Mouse (Mus musculus): ENCODE measurements around the gene Pcbp4. TPM values are rescaled to one million over a fixed set of nuclear protein-coding genes. Genes with fewer than 3 reads are reported as not detected.

The Pcbp4 gene
- polyA plus RNA-seq, 1 experiment from 2014 or later = 248 TPM

- 2% methylated on average over 23 of the region's 23 CpGs for WGBS
- peaks cover 68% of the 10 kb centered on the region for H3K4me1 ChIP-seq (replicated peaks)
- no peaks in the 10 kb centered on the region for H3K36me3 ChIP-seq
- peak overlapping the region; percentile 73 for H3K4me2 ChIP-seq
- peak overlapping the region; percentile 52 for H3K4me3 ChIP-seq
- peak overlapping the region; percentile 75 for H3K9ac ChIP-seq
- no peaks in the 10 kb centered on the region for H3K9me3 ChIP-seq
- peak; percentile 46; the same call in 1 of the 2 replicates for ATAC-seq (ENCODE audit: low FRiP score)
- 0 out of 2 replicates have a peak, but pooled peaks cover 3% of the 10 kb centered on the region for H3K27me3 ChIP-seq
- H3K27ac ChIP-seq = peak overlapping the region; percentile 78
Measured at GRCm38 (mm10) chr9:106448498-106449031, 4.5 kb upstream of the Pcbp4 start.

DNA sequence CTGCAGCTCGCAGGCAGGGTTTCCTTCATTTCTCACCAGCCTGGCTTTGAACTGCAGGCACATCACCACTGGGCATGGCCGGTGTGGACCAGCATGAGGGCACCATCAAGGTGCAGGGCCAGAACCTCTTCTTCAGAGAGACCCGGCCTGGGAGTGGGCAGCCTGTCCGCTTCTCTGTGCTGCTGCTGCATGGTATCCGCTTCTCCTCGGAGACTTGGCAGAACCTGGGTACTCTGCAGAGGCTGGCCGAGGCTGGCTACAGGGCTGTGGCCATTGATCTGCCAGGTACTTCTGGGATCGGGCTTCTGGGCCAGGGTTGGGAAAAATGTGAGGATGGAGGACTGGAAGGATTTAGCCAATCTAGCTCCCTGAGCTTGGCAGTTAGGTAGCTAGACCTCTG is 3.1 kb upstream of the Pcbp4 start:
- H3K36me3 ChIP-seq = no peaks in the 10 kb centered on the region
- H3K4me3 ChIP-seq = no peak overlapping the region
- H3K9ac ChIP-seq = no peak overlapping the region
- H3K27ac ChIP-seq = no peak overlapping the region
- 93% methylated on average over 8 of the region's 8 CpGs for WGBS
- no peak overlapping the region for H3K4me2 ChIP-seq
- no peak for ATAC-seq (ENCODE audit: low FRiP score)
- peaks cover 75% of the 10 kb centered on the region for H3K4me1 ChIP-seq (replicated peaks)
- H3K27me3 ChIP-seq = 0 out of 2 replicates have a peak, but pooled peaks cover 3% of the 10 kb centered on the region
- H3K9me3 ChIP-seq = no peaks in the 10 kb centered on the region

GRCm38 (mm10) chr9:106450661-106451060 is 2.4 kb upstream of the Pcbp4 start:
- no peak overlapping the region; the same call in 1 of the 2 replicates for H3K4me2 ChIP-seq
- no peak for ATAC-seq (ENCODE audit: low FRiP score)
- no peak overlapping the region for H3K27ac ChIP-seq
- H3K27me3 ChIP-seq = 0 out of 2 replicates have a peak, but pooled peaks cover 3% of the 10 kb centered on the region
- H3K4me3 ChIP-seq = no peak overlapping the region
- H3K36me3 ChIP-seq = no peaks in the 10 kb centered on the region
- WGBS = 34% methylated on average over 9 of the region's 9 CpGs
- peaks cover 77% of the 10 kb centered on the region for H3K4me1 ChIP-seq (replicated peaks)
- no peaks in the 10 kb centered on the region for H3K9me3 ChIP-seq
- H3K9ac ChIP-seq = no peak overlapping the region

DNA sequence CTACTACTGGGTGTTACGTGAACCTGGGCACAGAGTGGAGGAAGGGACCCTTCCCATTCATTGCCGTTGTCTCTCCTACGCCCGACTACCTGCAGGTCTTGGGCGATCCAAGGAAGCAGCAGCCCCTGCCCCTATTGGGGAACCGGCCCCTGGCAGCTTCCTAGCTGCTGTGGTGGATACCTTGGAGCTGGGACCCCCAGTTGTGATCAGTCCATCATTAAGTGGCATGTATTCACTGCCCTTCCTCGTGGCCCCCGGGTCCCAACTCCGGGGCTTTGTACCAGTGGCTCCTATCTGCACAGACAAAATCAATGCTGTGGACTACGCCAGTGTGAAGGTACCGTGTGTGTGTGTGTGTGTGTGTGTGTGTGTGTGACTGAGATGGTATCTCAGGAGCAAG is 1.8 kb upstream of the Pcbp4 start:
- Histone ChIP-seq H3K27me3 (0 out of 2 replicates have a peak, but pooled peaks cover 3% of the 10 kb centered on the region), H3K27ac (no peak overlapping the region), H3K9ac (no peak overlapping the region), H3K4me3 (no peak overlapping the region), H3K4me2 (no peak overlapping the region), H3K4me1 (replicated peaks) (peaks cover 77% of the 10 kb centered on the region), H3K9me3 (no peaks in the 10 kb centered on the region), H3K36me3 (no peaks in the 10 kb centered on the region)
- ATAC-seq (ENCODE audit: low FRiP score) = no peak
- 74% methylated on average over 11 of the region's 11 CpGs for WGBS

DNA sequence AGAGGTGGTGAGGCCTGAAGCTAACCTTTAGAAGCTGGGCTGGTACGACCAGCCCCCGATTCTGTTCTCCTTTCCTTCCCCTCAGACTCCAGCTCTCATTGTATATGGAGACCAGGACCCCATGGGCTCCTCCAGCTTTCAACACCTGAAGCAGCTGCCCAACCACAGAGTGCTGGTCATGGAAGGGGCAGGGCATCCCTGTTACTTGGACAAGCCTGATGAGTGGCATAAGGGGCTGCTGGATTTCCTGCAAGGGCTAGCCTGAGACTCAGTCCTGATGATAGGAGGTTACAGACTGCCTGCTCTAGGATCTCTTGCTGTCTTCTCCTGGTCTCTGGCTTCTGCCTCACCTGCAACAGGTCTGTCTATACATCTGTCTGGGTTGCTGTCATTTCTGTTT is 1.2 kb upstream of the Pcbp4 start:
- Histone ChIP-seq H3K27ac (no peak overlapping the region), H3K4me1 (replicated peaks) (peaks cover 77% of the 10 kb centered on the region), H3K4me3 (no peak overlapping the region), H3K4me2 (no peak overlapping the region), H3K27me3 (0 out of 2 replicates have a peak, but pooled peaks cover 3% of the 10 kb centered on the region), H3K9me3 (no peaks in the 10 kb centered on the region), H3K36me3 (0 out of 2 replicates have a peak, but pooled peaks cover 2% of the 10 kb centered on the region), H3K9ac (no peak overlapping the region; the same call in 1 of the 2 replicates)
- 60% methylated on average over 2 of the region's 2 CpGs for WGBS
- ATAC-seq (ENCODE audit: low FRiP score) = no peak

DNA sequence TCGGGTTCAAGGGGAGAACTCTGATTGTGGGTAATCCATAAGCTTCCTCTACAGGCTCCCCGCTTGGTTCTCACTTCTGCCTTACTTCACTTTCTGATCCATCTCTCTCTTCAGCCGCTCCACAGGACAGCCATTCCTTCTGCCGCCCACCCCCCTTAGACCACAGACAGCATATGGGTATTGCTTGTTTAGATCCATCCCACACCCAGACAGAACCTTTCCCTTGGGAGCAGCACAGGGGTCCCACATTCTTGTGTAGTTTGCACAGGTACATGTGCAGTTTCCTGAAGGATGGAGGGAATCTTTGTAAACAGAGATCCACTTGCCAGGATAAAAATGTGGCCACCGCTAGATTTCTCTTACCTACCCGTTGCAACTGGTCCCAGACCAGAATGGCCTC is 740 bp upstream of the Pcbp4 start:
- H3K36me3 ChIP-seq = 0 out of 2 replicates have a peak, but pooled peaks cover 3% of the 10 kb centered on the region
- ATAC-seq (ENCODE audit: low FRiP score) = no peak
- H3K4me2 ChIP-seq = peak overlapping the region; percentile 100
- WGBS = 24% methylated on average over 6 of the region's 6 CpGs
- H3K27ac ChIP-seq = peak overlapping the region; percentile 97
- no peaks in the 10 kb centered on the region for H3K9me3 ChIP-seq
- peak overlapping the region; percentile 79 for H3K4me3 ChIP-seq
- peak overlapping the region; percentile 94 for H3K9ac ChIP-seq
- 0 out of 2 replicates have a peak, but pooled peaks cover 3% of the 10 kb centered on the region for H3K27me3 ChIP-seq
- peaks cover 79% of the 10 kb centered on the region for H3K4me1 ChIP-seq (replicated peaks)

DNA sequence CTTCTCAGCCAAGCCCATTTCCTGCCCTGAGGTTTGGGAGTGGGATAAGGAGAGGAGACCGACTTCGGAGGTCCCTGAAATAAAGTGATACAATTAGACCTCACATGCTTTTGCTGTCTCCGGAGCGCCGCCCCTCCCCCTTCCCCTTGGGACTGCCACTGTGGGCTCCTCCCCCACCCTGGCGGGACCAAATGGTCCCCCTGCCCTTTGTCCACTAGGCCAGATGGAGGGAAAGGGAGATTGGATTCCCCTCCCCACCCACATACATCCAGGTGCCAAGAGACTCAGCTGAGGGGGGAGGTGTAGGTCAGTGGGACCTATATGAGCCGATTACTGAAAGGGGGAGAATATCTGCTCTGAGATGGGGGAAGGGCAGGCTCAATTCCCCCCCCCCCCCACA is 270 bp upstream of the Pcbp4 start:
- peak overlapping the region; percentile 79 for H3K4me3 ChIP-seq
- peak overlapping the region; percentile 100 for H3K4me2 ChIP-seq
- peak overlapping the region; percentile 94 for H3K9ac ChIP-seq
- 0 out of 2 replicates have a peak, but pooled peaks cover 4% of the 10 kb centered on the region for H3K36me3 ChIP-seq
- no peaks in the 10 kb centered on the region for H3K9me3 ChIP-seq
- peaks cover 80% of the 10 kb centered on the region for H3K4me1 ChIP-seq (replicated peaks)
- no peak for ATAC-seq (ENCODE audit: low FRiP score)
- 0 out of 2 replicates have a peak, but pooled peaks cover 3% of the 10 kb centered on the region for H3K27me3 ChIP-seq
- 6% methylated on average over 7 of the region's 7 CpGs for WGBS
- peak overlapping the region; percentile 97 for H3K27ac ChIP-seq

DNA sequence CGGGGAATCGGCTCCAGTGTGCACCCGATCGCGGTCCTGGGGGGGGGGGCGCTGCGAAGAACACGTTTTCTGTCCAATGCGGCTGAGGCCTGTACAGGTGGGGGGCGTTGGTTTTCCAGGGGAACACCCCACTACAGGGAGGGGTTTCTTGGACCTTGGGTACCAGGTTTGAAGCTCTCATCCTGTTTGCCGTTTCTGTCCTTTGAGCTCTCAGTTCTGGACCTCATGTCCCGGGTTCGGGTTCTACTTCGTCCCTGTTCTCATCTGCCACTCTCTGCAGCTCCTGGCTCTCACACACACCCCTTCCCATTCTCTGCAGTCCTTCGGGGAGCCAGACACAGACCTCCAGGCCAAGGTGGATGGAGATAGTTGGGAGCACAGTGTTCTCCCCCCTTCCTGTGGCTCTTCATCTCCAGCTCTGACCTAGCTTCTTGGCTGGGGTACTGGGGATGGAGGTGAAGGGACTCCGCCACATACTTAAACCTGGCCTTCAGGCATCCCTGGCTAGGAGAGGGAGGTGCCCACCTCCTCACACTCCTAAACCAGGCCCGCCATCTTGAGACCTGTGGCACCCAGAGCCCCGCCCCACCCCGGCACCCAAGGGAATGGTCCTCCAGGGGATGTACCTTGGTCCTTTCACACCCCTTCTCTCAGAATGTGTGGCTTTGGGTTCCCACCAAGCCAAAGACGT is 1.1 kb downstream of the Pcbp4 start:
- peak overlapping the region; percentile 79 for H3K4me3 ChIP-seq
- WGBS = under 1% methylated on average over 15 of the region's 20 CpGs
- ATAC-seq (ENCODE audit: low FRiP score) = peak; percentile 15
- H3K36me3 ChIP-seq = 0 out of 2 replicates have a peak, but pooled peaks cover 8% of the 10 kb centered on the region
- H3K4me2 ChIP-seq = peak overlapping the region; percentile 100
- 0 out of 2 replicates have a peak, but pooled peaks cover 3% of the 10 kb centered on the region for H3K27me3 ChIP-seq
- peak overlapping the region; percentile 94 for H3K9ac ChIP-seq
- H3K4me1 ChIP-seq (replicated peaks) = peaks cover 80% of the 10 kb centered on the region
- peak overlapping the region; percentile 97 for H3K27ac ChIP-seq
- H3K9me3 ChIP-seq = no peaks in the 10 kb centered on the region

DNA sequence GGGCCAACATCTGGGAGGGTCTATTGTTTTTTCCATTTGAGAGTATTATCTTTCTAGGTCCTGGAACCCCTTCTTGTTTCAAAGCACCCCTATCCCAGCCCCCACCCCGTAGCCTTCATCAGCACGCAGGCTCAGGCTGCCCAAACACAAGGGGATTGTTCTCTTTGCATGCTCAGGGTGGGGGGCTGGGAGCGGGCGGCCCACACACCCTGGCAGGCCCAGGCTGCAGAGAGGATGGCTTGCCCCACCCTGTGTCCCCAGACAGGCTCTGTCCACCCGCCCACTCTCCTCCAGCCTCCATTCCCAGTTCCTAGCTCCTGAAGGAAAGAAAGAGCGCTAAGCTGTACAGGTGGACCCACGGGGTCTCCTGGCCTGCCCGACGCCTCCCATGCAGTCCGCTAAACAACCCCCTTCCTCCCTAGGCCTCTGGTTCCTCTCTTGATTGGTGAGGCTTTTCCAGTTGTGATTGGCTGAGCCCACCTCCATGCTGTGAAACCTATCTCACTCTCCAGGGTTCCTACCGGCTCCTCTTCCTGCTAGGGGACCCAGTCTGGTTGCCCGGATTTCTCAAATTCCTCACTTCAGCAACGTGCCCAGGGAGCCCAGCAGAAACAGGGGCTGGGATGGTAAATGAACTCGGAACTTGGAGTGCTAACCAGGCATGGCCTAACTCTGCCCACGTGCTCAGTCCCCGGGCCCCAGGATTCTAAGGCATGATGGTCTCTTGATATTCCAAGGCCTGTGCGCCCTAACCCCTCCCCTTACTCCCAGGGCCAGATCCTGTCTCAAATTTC is 2.0 kb downstream of the Pcbp4 start:
- peak overlapping the region; percentile 97 for H3K27ac ChIP-seq

DNA sequence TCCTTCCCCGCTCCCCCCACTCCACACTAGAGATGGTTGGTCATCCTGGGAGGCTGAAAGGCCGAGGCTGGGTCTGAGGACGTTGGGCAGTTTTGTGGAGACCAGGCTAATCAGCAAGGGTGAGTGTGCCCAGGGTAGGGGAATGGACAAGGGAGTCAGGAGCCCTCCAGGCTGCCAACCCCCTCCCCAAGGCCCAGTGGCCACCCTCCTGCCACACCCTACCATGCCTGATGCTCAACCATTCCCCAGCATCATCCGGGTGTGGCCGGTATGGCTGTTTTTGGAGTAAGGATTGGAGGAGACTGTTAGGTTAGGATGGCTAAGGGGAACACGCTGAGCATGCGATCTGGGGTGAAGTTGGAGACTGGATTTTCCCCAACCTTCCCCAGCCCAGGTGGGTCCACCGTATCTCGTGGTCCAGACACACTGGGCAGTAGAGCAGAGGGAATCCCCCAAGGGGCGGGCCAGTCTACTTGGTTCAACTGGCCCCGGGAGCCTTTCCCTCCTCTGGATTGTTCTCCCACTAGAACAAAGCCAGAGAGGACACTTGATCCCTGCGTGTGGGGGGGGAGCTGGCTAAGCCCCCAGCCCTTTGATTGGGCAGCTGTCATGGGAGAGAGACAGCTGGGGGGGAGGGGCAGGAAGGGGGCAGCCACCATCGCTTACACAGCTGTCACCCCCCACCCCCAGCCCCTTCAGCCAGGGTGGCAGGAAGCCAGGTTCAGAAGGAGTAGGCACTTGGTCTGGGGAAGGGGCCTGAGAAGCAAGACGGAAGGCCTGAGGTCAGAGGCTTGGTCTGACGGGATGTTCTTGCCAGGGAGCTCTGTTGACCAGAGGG is 3.5 kb downstream of the Pcbp4 start:
- Histone ChIP-seq H3K9ac (peak overlapping the region; percentile 94), H3K27me3 (no peaks in the 10 kb centered on the region), H3K36me3 (peaks cover 26% of the 10 kb centered on the region), H3K27ac (peak overlapping the region; percentile 97), H3K4me3 (peak overlapping the region; percentile 79), H3K9me3 (no peaks in the 10 kb centered on the region), H3K4me2 (peak overlapping the region; percentile 100), H3K4me1 (replicated peaks) (peaks cover 78% of the 10 kb centered on the region)
- 20% methylated on average over 15 of the region's 15 CpGs for WGBS
- ATAC-seq (ENCODE audit: low FRiP score) = no peak

More for the DNA sequence above, 2.0 kb downstream of the Pcbp4 start:
- peaks cover 12% of the 10 kb centered on the region; the same call in 1 of the 2 replicates for H3K36me3 ChIP-seq
- peaks cover 84% of the 10 kb centered on the region for H3K4me1 ChIP-seq (replicated peaks)
- no peaks in the 10 kb centered on the region for H3K9me3 ChIP-seq
- H3K9ac ChIP-seq = peak overlapping the region; percentile 94
- peak overlapping the region; percentile 79 for H3K4me3 ChIP-seq
- H3K27me3 ChIP-seq = 0 out of 2 replicates have a peak, but pooled peaks cover 3% of the 10 kb centered on the region
- peak; percentile 26 for ATAC-seq (ENCODE audit: low FRiP score)
- WGBS = 1% methylated on average over 17 of the region's 17 CpGs
- H3K4me2 ChIP-seq = peak overlapping the region; percentile 100

GRCm38 (mm10) chr9:106457163-106457559 is 4.1 kb downstream of the Pcbp4 start:
- H3K4me1 ChIP-seq (replicated peaks) = peaks cover 76% of the 10 kb centered on the region
- H3K4me2 ChIP-seq = peak overlapping the region; percentile 100
- H3K27me3 ChIP-seq = no peaks in the 10 kb centered on the region
- H3K4me3 ChIP-seq = peak overlapping the region; percentile 79
- no peaks in the 10 kb centered on the region for H3K9me3 ChIP-seq
- ATAC-seq (ENCODE audit: low FRiP score) = no peak
- WGBS = 32% methylated on average over 9 of the region's 9 CpGs
- H3K36me3 ChIP-seq = peaks cover 32% of the 10 kb centered on the region
- peak overlapping the region; percentile 97 for H3K27ac ChIP-seq
- peak overlapping the region; percentile 94 for H3K9ac ChIP-seq

All from hindbrain, embryonic 13.5 days (tissue).